Mouse (Mus musculus) c-Kit-positive CD71-negative TER-119-negative erythroid progenitor cells, embryonic 14.5 days (primary cell): ENCODE measurements around the gene D17Wsu92e.
A peak's percentile ranks its signal among the peaks of the same experiment; 100 is the strongest.

ENCODE experiments used
- DNase-seq: peaks from one replicate; pipeline ENCODE4 v3.0.0-alpha.2; 2013; ENCODE audit warnings: low read depth

D17Wsu92e gene

DNA sequence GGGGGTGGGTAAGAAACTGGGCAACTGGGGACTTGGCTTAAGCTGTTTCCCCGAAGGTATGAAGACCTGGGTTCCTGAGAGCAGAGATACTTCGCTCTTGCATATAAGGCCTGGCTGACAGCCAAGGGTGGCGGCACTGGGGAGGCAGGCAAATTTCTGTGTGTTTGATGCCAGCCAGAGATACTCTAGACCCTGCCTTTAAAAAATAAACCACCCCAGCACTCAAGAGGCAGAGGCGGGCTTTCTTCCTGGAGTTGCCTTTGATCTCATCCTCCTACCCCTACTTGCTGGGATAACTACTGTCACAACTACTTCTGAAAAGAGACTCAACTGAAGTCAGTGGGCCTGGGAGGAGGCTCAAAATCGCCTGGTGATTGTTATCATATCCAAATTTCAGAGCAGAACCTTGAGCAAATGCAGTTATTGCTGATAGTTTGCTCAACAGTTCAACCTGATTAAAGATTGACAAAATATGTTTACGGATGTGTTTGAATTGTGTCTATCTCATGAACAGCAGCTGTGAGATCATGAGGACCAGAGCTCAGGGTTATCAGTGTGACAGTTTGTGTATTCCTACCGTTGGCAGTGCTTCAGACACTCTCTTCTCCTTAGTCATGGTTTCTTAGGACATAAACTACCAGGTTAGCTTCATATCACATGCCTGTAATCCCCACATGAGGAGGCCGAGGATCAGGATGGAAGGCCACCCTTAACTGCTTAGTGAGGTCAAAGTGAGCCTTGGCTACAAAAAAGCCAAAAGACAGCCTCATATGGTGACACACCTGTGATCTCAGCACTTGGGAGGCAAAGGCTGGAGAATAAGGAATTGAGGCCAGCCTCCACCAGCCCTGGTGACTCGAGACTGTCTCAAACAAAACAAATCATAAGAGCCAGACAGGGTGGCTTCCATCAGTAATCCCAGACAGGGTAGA is 1.2 kb upstream of the D17Wsu92e start:
- DNase-seq: no peak

DNA sequence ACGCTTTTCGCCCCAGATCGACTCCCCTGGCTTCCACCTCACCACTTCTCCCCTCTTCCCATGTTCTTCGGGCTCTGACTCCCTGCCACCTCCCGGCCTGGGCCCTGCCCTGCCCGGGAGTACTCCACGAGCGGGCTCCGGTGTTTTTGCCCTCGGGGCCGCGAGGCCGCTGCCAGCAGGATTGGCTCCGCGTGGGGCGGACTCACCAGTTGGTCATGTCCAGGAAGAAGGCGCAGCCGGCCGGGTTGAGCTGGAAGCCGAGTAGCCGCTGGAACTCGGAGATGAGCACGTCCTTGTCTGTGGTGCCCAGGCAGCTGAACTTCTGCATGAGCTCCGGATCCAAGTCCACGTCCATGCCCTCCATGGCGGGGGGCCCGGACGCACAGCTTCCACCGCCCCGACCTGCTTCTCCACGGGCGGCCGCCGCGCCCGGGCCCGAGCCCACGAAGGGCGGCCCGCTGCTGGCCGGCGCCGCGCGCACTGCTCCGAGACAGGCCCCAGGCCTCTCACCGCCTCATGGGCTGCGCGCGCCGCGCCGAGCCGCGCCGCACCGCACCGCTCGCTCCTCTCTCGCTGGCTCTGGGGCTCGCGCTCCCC is 379 bp downstream of the D17Wsu92e start:
- DNase-seq: no peak

- no peak for DNase-seq
Observed at GRCm38 (mm10) chr17:27819521-27819970, 902 bp downstream of the D17Wsu92e start.

DNA sequence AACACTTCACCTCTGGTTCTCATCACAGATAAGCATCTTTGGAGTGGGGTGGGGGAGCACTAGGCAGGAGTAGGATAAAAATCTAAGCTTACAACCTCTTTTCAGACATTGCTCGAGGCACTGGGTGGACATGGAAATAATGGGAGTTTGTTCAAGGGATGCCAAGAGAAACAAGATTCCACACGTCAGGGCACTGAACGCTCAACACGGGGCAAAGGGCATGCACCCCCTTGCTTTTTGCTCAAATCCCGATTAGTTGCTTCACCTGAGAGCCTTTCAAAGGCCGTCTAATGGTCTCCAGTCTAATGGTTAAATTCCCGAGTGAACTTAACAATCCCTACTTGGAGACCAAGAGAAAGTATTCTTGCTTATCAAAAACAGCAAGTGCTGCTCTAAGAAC is 1.4 kb downstream of the D17Wsu92e start:
- no peak for DNase-seq

DNA sequence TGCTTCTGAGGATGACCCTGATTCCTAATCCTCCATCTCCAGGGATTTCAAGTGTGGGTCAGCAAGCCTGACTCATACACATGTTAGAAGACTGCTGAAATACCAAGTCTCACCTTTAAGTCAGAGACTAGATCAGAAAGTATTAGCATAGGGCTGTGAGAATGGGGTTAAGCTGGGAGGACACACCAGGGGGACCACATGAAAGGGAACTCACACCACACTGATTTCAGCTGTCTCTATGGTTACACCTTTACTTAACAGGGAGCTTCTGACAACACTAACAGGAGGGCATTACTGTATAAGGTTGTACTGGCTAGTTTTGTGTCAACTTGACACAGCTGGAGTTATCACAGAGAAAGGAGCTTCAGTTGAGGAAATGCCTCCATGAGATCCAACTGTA is 5.8 kb downstream of the D17Wsu92e start:
- no peak for DNase-seq

DNA sequence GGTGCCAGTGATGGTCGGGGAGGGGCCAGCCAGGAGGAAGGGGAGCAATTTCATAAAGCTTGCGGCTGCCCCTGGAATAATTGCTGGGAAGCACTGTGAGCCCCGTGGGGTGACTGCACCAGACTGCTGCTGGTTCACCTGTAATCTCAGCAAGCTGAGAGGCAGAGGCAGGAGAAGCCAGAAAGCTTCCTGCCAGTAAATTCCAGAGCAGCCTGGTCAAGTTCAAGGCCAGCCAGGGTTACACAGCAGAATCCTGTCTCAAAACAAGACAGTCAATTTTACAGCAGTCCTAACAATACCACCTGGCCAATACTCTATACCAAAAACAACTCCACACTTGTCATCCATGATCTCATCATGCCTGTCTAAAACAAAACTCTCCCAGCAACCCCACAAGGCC is 8.5 kb downstream of the D17Wsu92e start:
- DNase-seq: no peak

GRCm38 (mm10) chr17:27810569-27811331 is 9.7 kb downstream of the D17Wsu92e start:
- DNase-seq: no peak

- no peak for DNase-seq
Observed at GRCm38 (mm10) chr17:27807542-27808078, 12.8 kb downstream of the D17Wsu92e start.

GRCm38 (mm10) chr17:27804803-27805770 is 15.4 kb downstream of the D17Wsu92e start:
- DNase-seq: no peak

- DNase-seq: no peak
Observed at GRCm38 (mm10) chr17:27804156-27804690, 16.2 kb downstream of the D17Wsu92e start.

GRCm38 (mm10) chr17:27803752-27804151 is 16.7 kb downstream of the D17Wsu92e start:
- no peak for DNase-seq

GRCm38 (mm10) chr17:27800710-27801648 is 19.5 kb downstream of the D17Wsu92e start:
- no peak for DNase-seq

DNA sequence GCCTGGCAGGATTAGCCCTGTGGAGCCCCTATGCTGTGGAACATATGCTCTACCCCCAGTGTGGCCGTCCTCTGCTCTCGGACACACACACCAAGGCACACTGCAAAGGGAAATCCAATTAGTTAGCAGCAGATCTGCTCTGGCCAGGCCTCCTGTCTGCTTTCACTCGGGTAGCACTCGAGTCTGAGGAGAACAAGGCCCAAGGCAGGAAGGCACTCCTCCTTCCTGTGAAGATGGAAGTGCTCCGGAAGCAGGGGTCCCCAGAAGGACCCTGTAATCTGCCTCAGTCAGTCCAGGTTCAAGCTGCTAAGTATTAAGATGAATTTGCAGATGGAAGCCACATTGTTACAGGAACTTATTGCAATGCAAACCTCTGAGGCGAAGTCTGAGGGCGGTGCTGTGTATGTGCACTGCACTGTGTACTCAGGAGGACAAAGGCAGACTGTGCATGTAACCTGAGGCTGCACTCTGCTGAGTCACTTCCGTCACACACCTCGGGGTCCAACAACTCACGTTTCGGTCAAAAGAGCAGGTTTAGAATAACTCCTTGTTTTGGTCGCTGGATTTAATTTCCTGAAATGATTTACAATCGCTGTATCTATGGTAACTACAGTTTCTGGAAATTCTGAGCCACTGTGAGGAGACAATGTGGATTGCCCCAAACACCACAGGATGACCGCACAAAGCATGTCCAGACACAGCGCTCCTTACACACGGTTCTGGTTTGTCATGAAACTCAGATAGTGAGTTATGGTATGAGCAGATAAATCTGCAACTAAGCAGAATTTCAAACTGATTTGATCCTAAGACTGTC is 20.5 kb downstream of the D17Wsu92e start:
- peak; percentile 24 for DNase-seq

GRCm38 (mm10) chr17:27797341-27797872 is 23.0 kb downstream of the D17Wsu92e start:
- no peak for DNase-seq

DNA sequence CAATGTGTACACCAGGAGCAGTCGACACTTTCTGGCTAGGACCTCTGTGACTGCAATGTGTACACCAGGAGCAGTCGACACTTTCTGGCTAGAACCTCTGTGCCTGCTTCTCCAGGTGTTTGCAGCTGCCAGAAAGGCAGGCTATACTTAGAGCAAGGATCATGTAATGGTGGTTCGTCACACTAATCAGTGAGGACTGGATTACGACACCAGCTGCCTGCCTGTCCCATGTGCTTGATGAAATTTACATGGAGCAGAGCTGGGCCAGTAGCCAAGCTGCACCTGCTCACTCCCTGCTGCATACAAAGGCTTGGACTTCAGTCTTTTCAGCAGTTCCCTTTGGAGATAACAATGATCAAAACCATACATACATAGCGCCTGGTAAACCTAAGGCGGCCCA is 23.7 kb downstream of the D17Wsu92e start:
- no peak for DNase-seq

- DNase-seq: no peak
Observed at GRCm38 (mm10) chr17:27793144-27793543, 27.3 kb downstream of the D17Wsu92e start.

GRCm38 (mm10) chr17:27792516-27792915 is 27.9 kb downstream of the D17Wsu92e start:
- no peak for DNase-seq

DNA sequence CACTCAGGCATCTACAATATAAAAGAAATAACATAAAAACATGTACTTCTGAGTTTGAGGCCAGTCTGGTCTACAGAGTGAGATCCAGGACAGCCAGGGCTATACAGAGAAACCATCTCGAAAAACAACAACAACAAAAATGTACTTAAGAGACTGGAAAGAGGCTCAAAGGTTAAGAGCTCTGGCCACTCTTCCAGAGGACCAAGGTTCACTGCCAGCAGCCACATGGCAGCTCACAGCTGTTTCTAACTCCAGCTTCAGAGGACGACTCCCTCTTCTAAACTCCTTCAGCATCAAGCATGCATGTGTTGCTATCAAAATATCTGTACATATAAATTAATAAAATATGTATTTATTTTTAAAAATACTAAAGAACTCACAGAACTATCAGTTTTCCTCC is 28.9 kb downstream of the D17Wsu92e start:
- no peak for DNase-seq

DNA sequence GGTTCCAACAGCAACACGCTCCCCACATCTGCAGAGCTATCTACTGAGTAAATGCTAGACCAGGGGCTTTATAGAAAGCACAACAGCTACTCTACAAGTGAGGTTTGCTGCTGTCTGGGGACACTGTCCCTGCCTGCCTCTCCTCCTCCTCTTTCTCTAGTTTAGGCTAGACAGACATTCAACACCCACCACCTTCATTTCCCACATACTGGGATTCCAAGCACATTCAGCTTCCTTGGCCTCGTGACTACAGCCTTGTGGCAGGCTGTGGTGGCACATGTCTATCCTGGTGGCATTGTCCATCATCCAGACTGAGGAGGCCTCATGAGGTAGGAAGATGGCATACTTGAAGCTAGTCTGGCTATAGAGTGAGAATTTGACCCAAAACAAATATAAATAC is 29.5 kb downstream of the D17Wsu92e start:
- no peak for DNase-seq
